Mouse (Mus musculus): ENCODE results near the gene Phf11a.
"Not testable (repeated sequence)": the region's sequence is repeated elsewhere in the genome, so short reads cannot be mapped to it uniquely, and the experiment has no call there.

The Phf11a gene

DNA sequence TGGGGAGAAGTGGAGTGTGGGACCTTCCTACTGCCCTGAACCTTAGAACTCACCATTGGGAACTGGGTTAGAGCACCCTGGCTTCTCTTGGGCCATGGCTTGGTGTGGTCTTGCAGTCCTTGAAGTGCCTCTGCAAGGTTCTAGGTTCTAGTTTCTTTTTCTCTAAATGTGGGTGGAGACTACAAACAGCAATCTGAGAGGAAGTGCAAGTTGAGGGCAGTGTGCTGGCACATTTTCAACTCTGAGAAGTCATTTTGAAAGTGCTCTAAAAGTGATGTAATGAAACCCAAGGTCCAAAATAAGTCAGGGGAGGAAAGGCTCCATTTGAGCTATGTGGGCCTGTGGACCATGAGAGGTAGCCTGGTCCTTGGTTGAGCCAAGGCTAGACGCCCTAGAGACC is at the start of gene Phf11a:
TSS of gene Phf11a (minus strand) at position 132 of the 400 bp plus-strand sequence.
- not testable (repeated sequence) for DNase-seq (ENCODE audit: low spot score)

DNA sequence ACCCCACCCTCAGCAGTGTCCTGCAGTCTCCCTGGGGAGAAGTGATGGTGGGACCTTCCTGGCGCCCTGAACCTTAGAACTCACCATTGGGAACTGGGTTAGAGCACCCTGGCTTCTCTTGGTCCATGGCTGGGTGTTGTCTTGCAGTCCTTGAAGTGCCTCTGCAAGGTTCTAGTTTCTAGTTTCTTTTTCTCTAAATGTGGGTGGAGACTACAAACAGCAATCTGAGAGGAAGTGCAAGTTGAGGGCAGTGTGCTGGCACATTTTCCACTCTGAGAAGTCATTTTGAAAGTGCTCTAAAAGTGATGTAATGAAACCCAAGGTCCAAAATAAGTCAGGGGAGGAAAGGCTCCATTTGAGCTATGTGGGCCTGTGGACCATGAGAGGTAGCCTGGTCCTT is 43.9 kb upstream of the Phf11a start, which contains the start of gene Phf11b:
TSS of gene Phf11b (minus strand) at position 163 of the 400 bp plus-strand sequence.
- DNase-seq (ENCODE audit: low spot score) = not testable (repeated sequence)

DNA sequence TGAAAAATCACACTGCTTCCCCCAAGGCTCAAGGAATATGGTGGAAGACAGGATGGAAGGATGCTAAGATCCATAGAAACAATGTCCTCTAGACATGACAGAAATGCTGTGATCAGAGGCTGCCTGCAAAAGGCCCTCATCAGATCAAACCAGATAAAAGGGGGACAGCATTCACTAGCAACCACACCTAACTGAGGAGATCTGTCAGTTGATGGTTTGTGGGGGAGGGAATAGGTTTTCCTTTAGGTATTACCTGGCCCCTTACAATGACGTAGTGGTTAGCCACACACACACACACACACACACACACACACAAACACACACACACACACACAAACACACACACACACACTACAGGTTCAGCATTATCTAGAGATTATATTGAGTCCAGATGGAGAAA is 42.2 kb upstream of the Phf11a start:
- no peak for DNase-seq (ENCODE audit: low spot score)

DNA sequence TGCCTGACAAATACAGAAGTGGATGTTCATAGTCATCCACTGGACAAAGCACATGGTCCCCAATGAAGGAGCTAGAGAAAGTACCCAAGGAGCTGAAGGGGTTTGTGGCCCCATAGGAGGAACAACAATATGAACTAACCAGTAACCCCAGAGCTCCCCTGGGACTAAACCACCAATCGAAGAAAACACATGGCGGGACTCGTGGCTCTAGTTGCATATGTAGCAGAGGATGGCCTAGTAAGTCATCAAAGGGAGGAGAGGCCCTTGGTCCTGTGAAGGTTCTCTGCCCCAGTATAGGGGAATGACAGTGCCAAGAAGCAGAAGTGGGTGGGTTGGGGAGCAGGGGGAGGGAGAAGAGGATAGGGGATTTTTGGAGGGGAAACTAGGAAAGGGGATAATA is 38.7 kb upstream of the Phf11a start:
- not testable (repeated sequence) for DNase-seq (ENCODE audit: low spot score)

DNA sequence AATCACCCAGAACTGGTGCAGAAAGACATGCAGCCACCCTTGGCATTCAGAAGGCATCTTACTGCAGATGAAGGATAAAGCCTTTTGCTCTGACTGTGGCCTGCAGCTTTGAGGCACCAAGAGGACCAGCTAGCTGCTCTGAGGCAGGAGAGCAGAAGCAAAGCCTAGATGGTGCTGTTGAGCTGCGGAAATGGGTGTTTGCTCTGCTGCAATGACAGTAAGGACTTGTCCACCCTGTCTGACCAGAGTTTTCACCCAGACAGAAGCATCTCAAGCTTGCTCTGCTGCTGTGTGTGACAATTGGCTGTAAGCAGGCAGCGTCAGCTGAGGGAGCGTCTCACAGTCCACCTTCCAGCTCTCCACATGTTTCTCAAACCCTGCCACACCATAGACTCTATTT is 33.2 kb upstream of the Phf11a start:
- DNase-seq (ENCODE audit: low spot score) = not testable (repeated sequence)

DNA sequence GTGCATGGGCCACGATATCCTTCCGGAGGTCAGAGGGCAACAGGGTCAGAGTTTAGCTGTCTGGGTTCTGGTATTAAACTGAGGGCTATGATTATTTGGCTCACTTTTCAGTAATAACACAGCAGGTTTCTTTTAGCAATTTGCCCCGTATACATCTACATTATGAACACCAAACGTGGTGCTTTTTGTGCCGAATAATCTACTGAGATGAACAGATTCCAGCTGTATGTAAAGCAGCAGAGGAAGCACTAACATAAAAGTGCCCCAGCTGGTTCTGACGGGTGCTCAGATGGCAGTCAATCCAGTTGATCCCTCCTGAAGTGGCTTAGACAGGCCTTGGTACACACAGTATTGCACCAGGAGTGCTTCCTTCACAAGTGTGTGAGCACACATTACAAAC is 22.6 kb upstream of the Phf11a start:
- not testable (repeated sequence) for DNase-seq (ENCODE audit: low spot score)

DNA sequence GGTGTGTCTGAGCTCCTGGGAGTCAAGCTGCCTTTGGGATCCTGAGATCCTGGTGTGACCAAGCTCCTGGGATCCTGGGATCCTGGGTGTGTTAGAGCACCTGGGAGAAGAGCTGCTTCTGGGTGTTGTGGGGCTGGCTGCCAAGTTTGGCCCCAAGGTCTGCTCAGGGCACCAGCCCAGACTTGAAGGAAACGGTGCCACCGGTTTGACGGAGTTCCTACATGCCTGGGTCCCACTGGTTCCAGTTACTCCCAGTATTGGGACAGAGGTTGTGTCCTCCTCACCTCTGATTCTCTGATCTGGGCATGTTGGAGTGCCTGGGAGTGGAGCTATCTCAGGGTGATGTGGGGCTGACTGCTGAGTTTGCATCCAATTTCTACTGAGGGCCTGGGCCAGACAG is 21.7 kb upstream of the Phf11a start:
- not testable (repeated sequence) for DNase-seq (ENCODE audit: low spot score)

DNA sequence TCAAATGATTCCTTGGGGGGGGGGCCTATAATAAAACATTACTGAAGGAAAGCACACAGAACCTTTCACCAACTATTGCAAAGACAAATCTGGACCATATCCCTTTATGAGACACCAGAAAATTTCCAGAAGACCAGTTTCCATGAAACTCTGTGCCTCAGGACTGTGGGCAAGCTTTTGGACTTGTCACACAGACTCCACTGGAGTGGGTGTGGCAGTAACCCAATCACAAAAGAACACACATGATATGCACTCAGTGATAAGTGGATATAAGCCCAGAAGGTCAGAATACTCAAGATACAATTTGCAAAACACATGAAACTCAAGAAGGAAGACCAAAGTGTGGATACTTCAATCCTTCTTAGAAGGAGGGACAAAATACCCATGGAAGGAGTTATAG is 5.6 kb downstream of the Phf11a start:
- DNase-seq (ENCODE audit: low spot score) = not testable (repeated sequence)

DNA sequence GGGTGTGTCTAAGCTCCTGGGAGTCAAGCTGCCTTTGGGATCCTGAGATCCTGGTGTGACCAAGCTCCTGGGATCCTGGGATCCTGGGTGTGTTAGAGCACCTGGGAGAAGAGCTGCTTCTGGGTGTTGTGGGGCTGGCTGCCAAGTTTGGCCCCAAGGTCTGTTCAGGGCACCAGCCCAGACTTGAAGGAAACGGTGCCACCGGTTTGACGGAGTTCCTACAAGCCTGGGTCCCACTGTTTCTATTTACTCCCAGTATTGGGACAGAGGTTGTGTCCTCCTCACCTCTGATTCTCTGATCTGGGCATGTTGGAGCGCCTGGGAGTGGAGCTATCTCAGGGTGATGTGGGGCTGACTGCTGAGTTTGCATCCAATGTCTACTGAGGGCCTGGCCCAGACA is 22.4 kb downstream of the Phf11a start:
- not testable (repeated sequence) for DNase-seq (ENCODE audit: low spot score)

DNA sequence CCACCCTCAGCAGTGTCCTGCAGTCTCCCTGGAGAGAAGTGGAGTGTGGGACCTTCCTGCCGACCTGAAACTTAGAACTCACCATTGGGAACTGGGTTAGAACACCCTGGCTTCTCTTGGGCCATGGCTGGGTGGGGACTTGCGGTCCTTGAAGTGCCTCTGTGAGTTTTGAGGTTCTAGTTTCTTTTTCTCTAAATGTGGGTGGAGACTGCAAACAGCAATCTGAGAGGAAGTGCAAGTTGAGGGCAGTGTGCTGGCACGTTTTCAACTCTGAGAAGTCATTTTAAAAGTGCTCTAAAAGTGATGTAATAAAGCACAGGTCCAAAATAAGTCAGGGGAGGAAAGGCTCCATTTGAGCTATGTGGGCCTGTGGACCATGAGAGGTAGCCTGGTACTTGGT is 37.3 kb downstream of the Phf11a start, which contains the start of gene Gm6904:
TSS of gene Gm6904 (minus strand) at position 161 of the 400 bp plus-strand sequence.
- DNase-seq (ENCODE audit: low spot score) = no peak

DNA sequence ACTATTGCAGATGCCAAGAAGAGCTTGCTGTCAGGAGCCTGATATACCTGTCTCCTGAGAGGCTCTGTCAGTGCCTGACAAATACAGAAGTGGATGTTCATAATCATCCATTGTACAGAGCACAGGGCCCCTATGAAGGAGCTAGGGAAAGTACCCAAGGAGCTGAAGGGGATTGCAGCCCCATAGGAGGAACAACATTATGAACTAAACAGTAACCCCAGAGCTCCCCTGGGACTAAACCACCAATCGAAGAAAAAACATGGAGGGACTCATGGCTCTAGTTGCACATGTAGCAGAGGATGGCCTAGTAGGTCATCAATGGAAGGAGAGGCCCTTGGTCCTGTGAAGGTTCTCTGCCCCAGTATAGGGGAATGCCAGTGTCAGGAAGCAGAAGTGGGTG is 41.5 kb downstream of the Phf11a start:
- not testable (repeated sequence) for DNase-seq (ENCODE audit: low spot score)

DNA sequence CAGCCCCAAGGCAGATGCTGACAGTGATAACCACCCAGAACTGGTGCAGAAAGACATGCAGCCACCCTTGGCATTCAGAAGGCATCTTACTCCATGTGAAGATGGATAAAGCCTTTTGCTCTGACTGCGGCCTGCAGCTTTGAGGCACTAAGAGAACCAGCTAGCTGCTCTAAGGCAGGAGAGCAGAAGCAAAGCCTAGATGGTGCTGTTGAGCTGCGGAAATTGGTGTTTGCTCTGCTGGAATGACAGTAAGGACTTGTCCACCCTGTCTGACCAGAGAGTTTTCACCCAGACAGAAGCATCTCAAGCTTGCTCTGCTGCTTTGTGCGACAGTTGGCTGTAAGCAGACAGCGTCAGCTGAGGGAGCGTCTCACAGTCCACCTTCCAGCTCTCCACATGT is 47.0 kb downstream of the Phf11a start:
- not testable (repeated sequence) for DNase-seq (ENCODE audit: low spot score)

DNA sequence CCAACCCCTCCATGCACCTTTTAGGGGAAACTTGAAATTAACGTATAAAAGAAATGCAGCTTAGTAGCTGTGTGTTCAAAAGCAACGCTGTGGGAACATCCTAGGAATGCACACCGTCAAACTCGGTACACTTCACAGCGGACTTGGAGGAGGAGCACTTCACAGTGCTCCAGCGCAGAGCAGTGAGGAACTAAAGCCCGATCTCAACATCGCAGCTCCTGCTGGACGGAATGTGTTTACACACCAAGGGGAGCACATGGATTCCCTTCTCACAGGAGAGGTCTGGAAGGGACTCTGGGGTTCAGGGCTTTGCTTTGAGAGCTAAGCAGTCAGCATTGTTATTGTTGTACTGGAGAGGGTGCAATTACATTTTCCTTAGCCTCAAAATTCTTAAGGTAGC is 63.7 kb downstream of the Phf11a start:
- no peak for DNase-seq (ENCODE audit: low spot score)

DNA sequence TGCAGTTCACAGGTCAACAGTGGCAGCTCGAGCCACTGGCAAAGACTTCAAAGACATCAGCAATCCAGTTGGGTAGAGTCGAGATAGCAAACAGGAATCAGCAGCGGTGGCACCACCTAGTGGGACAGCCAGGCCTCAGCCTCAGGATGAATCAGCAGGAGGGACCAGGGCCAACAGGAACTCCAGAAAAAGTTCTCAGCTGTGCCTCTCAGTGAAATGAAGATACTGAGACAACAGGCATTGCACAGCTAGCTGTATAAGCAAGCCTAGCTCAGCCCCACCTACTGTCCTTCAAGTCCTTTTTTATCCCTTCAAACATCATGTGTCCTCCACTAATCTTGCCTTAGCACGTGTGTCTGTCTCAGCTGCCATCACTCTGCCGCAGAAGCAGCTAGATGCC is 65.3 kb downstream of the Phf11a start:
- DNase-seq (ENCODE audit: low spot score) = no peak

DNA sequence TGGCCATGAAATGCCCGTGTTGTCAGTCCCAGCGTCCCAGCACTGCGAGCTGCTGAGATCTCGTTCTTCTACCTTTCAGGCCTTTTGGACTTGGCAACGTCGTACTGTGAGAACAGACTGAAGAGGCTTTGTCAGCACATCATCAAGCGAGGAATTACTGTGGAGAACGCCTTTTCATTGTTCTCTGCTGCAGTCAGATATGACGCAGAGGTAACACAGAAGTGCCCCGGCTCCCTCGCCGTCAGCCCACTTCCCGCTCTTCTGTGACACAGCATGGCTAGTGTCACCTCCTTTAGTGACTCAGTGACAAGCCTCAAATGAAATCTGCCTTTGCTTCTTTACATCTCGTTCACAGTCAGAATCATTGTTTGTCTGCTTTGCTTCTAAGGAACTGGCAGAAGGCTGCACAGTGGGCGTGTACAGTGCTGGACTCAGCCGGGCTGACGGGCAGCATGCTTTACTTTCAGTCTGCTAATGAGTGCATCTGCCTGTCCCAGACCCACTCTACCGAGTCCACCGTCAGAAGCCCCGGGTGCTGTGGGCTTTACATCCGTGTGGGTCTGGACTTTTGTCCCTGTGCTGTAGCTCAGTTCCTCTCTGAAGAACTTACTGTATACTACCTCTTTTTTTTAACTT is 66.9 kb downstream of the Phf11a start:
- no peak for DNase-seq (ENCODE audit: low spot score)

DNA sequence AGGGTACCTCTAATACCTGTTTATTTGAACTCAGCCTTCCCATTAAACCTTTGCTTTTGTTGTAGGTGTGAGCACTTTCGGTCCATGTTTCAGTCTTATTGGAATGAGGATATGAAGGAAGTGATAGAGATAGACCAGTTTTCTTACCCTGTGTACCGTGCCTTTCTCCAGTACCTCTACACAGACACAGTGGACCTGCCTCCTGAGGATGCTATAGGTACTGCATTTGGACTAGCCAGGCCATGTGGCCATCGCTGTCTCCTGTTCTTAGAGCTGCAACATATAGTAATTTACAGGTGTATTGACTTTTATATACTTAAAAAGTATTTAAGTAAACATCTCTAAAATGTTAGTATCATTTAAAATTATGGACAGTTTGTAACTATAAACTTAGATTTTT is 67.5 kb downstream of the Phf11a start:
- DNase-seq (ENCODE audit: low spot score) = no peak
